In the genomic region with DNA sequence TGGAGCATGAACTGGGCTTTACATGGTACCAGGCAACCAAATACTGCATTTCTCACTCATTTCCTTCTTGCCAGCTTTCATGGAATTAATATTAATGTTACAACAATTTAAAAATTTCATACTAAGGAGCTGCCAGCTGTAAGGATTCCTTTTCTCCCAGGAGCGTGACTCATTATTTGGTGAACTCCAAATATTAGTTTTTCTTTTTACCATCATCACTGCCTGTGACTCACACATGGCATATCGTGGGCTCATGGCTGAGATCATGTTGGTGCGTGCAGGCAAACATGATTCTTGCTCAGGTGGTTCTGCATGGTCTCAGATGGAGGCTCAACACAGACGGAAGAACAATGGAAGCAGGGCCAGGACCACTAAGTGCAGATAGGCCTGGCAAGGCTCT, we compare ENCODE assay signal across 18 mouse cellular contexts. TPM values are rescaled to one million over a fixed set of nuclear protein-coding genes. Genes with fewer than 3 reads are reported as not detected.
A peak's percentile ranks its signal among the peaks of the same experiment; 100 is the strongest.
DNase-seq lines count a peak whose midpoint lies in the region; ATAC-seq and TF ChIP-seq lines count a peak whose summit lies in the region.
"Had no signal": no experiment of that assay in that cellular context is flagged by ENCODE, and none has a peak within 500 bp of the region (broad histone marks: within the 10 kb centered on the region; RNA-seq: fewer than 3 reads in every experiment).

No protein-coding gene starts in this region.

- no peaks in the 10 kb centered on the region for H3K79me3 ChIP-seq in C2C12 (ENCODE audit: low read depth)

- WGBS in intestine, embryonic 15.5 days = 86% methylated on average over 4 of the region's 4 CpGs
- WGBS in hindbrain, embryonic 14.5 days = 93% methylated on average over 4 of the region's 4 CpGs

- H3ac ChIP-seq in C2C12 (ENCODE audit: control insufficient read depth, insufficient read length, low read depth) = no peak overlapping the region

- H3K4me1 ChIP-seq in intestine, embryonic 15.5 days (replicated peaks) = no peaks in the 10 kb centered on the region
- H3K4me1 ChIP-seq in hindbrain, embryonic 14.5 days (replicated peaks; ENCODE audit: control insufficient read depth, insufficient read depth, low read length) = no peaks in the 10 kb centered on the region
- H3K4me1 ChIP-seq: hindbrain, embryonic 13.5 days; neural tube, embryonic 12.5 days had no signal

- no peak for TF ChIP-seq CTCF in layer of hippocampus, adult 2 months (conservative IDR thresholded peaks at IDR 0.05)
- TF ChIP-seq CTCF in C2C12 (IDR thresholded peaks at IDR 0.05; ENCODE audit: control insufficient read depth, insufficient read depth, insufficient read length) = no peak

- no peak for ATAC-seq in intestine, embryonic 15.5 days
- no peak for ATAC-seq in hindbrain, embryonic 14.5 days (ENCODE audit: low FRiP score)
- ATAC-seq: midbrain, embryonic 16.5 days had no signal

- no peaks in the 10 kb centered on the region for H3K27me3 ChIP-seq in C2C12 (ENCODE audit: control insufficient read depth, insufficient read depth, insufficient read length)
- H3K27me3 ChIP-seq in intestine, embryonic 15.5 days (replicated peaks) = no peaks in the 10 kb centered on the region
- H3K27me3 ChIP-seq in hindbrain, embryonic 14.5 days (ENCODE audit: control insufficient read depth, insufficient read depth, low read length) = no peaks in the 10 kb centered on the region
- H3K27me3 ChIP-seq: heart, embryonic 15.5 days; hindbrain, embryonic 13.5 days; limb, embryonic 15.5 days; neural tube, embryonic 12.5 days had no signal

- no peaks in the 10 kb centered on the region for H3K9me3 ChIP-seq in intestine, embryonic 15.5 days
- H3K9me3 ChIP-seq in hindbrain, embryonic 14.5 days (ENCODE audit: control insufficient read depth, low read length) = no peaks in the 10 kb centered on the region
- H3K9me3 ChIP-seq: embryonic facial prominence, embryonic 10.5 days; heart, embryonic 15.5 days; hindbrain, embryonic 13.5 days; limb, embryonic 15.5 days; neural tube, embryonic 12.5 days had no signal

- no peaks in the 10 kb centered on the region for H3K36me3 ChIP-seq in C2C12 (ENCODE audit: control insufficient read depth, insufficient read depth)
- no peaks in the 10 kb centered on the region for H3K36me3 ChIP-seq in intestine, embryonic 15.5 days
- no peaks in the 10 kb centered on the region for H3K36me3 ChIP-seq in hindbrain, embryonic 14.5 days (replicated peaks; ENCODE audit: control insufficient read depth, insufficient read depth)
- H3K36me3 ChIP-seq: embryonic facial prominence, embryonic 10.5 days; heart, embryonic 15.5 days; hindbrain, embryonic 13.5 days; limb, embryonic 15.5 days; neural tube, embryonic 12.5 days had no signal

- no peak overlapping the region for H3K4me3 ChIP-seq in layer of hippocampus, adult 2 months
- H3K4me3 ChIP-seq in C2C12 (ENCODE audit: insufficient read depth, poor library complexity, severe bottlenecking) = no peak overlapping the region
- no peak overlapping the region for H3K4me3 ChIP-seq in intestine, embryonic 15.5 days (replicated peaks)
- no peak overlapping the region for H3K4me3 ChIP-seq in hindbrain, embryonic 14.5 days (replicated peaks; ENCODE audit: low read length)
- H3K4me3 ChIP-seq: embryonic facial prominence, embryonic 10.5 days; heart, embryonic 15.5 days; hindbrain, embryonic 13.5 days; limb, embryonic 15.5 days; neural tube, embryonic 12.5 days had no signal

- H3K79me2 ChIP-seq in C2C12 (ENCODE audit: control insufficient read depth, insufficient read depth) = peaks cover 18% of the 10 kb centered on the region

- no peak overlapping the region for H3K4me2 ChIP-seq in intestine, embryonic 15.5 days (replicated peaks)
- H3K4me2 ChIP-seq in hindbrain, embryonic 14.5 days (replicated peaks) = no peak overlapping the region
- H3K4me2 ChIP-seq: heart, embryonic 15.5 days; hindbrain, embryonic 13.5 days; limb, embryonic 15.5 days; neural tube, embryonic 12.5 days had no signal

- peak in 1 of 2 experiments; percentile 57 for DNase-seq in layer of hippocampus, adult 2 months (ENCODE audit: low spot score in 2 of 2)
- DNase-seq in layer of hippocampus, postnatal 25 days (ENCODE audit: extremely low spot score in 1 of 2, low spot score in 1 of 2) = no peak
- DNase-seq in 3134 (ENCODE audit: extremely low read depth, insufficient read length, low spot score) = peak; percentile 60
- peak; percentile 24 to 26 for DNase-seq in layer of hippocampus, postnatal 14 days (ENCODE audit: low spot score in 2 of 2)
- no peak for DNase-seq in hindbrain, embryonic 14.5 days (ENCODE audit: low spot score)
- DNase-seq: heart, adult 11 months; kidney, adult 11 months; kidney, postnatal 25 days; lung, adult 2 months; thymus, postnatal 25 days had no signal

- H3K27ac ChIP-seq in layer of hippocampus, adult 2 months = peak overlapping the region; percentile 87
- no peak overlapping the region for H3K27ac ChIP-seq in intestine, embryonic 15.5 days
- H3K27ac ChIP-seq in hindbrain, embryonic 14.5 days = no peak overlapping the region
- H3K27ac ChIP-seq: embryonic facial prominence, embryonic 10.5 days; heart, embryonic 15.5 days; hindbrain, embryonic 13.5 days; limb, embryonic 15.5 days; neural tube, embryonic 12.5 days had no signal

- H3K9ac ChIP-seq in intestine, embryonic 15.5 days = no peak overlapping the region
- H3K9ac ChIP-seq in hindbrain, embryonic 14.5 days = no peak overlapping the region
- H3K9ac ChIP-seq: heart, embryonic 15.5 days; hindbrain, embryonic 13.5 days; limb, embryonic 15.5 days; neural tube, embryonic 12.5 days had no signal

TF ChIP-seq in C2C12, 6 proteins besides CTCF, POLR2A, EP300 and RAD21:
- TF ChIP-seq MYOG (IDR thresholded peaks at IDR 0.05; ENCODE audit: control insufficient read depth, extremely low read depth, insufficient read length) (no peak), MAX (IDR thresholded peaks at IDR 0.05) (peak; percentile 20), MYOD1 (IDR thresholded peaks at IDR 0.05; ENCODE audit: control insufficient read depth, insufficient read length, low read depth) (no peak), FOSL1 (IDR thresholded peaks at IDR 0.05; ENCODE audit: insufficient read depth, low read length, poor library complexity, severe bottlenecking) (peak; percentile 39), USF1 (IDR thresholded peaks at IDR 0.05; ENCODE audit: low read depth) (no peak)

RNA-seq across cellular contexts. Expression of a gene that starts 53.5 kb away (rescaled TPM):
- 10 to 100 TPM; 49.3 to 50.4 TPM for total RNA-seq in layer of hippocampus, adult 2 months (2021)
- total RNA-seq in layer of hippocampus, postnatal 25 days (2021) = 10 to 100 TPM; 45.5 to 48.1 TPM
- 36.0 TPM for polyA plus RNA-seq in C2C12 (2012; fragmentation: generic; extraction: Trizol)
- 10 to 100 TPM; 39.9 to 41.3 TPM for total RNA-seq in layer of hippocampus, postnatal 14 days (2021)
- 70.9 and 78.7 TPM in 2 replicates for polyA plus RNA-seq in intestine, embryonic 15.5 days (2015; fragmentation: Nextera tagmentation; extraction: Ambion mirVana)
- 33.2 and 39.8 TPM in 2 replicates for polyA plus RNA-seq in hindbrain, embryonic 14.5 days (2014; fragmentation: Nextera tagmentation; extraction: Ambion mirVana)

RNA-seq across cellular contexts. Expression of a gene that starts 53.5 kb away (rescaled TPM):
- total RNA-seq in layer of hippocampus, adult 2 months (2021) = 1 to 10 TPM; 4.0 to 4.4 TPM
- 1 to 10 TPM; 3.4 to 4.3 TPM for total RNA-seq in layer of hippocampus, postnatal 25 days (2021)
- 1.3 TPM for polyA plus RNA-seq in C2C12 (2012; fragmentation: generic; extraction: Trizol)
- total RNA-seq in layer of hippocampus, postnatal 14 days (2021) = 1 to 10 TPM; 3.4 to 5.9 TPM
- polyA plus RNA-seq in intestine, embryonic 15.5 days (2015; fragmentation: Nextera tagmentation; extraction: Ambion mirVana) = 15.4 and 16.6 TPM in 2 replicates
- 2.3 and 2.6 TPM in 2 replicates for polyA plus RNA-seq in hindbrain, embryonic 14.5 days (2014; fragmentation: Nextera tagmentation; extraction: Ambion mirVana)

Comparison
In these comparisons a context has a peak if more than half of its experiments do, and no peak if none do; other contexts are left out.
1. DNase-seq: peak in 3134 (single experiment) and layer of hippocampus, postnatal 14 days (2 of 2); none in layer of hippocampus, postnatal 25 days (0 of 2) and hindbrain, embryonic 14.5 days (single experiment).